Mouse (Mus musculus): Measurements from ENCODE around the gene Zmym5. TPM values are rescaled to one million over a fixed set of nuclear protein-coding genes. Genes with fewer than 3 reads are reported as not detected.
A peak's percentile ranks its signal among the peaks of the same experiment; 100 is the strongest.
"Not testable (repeated sequence)": the region's sequence is repeated elsewhere in the genome, so short reads cannot be mapped to it uniquely, and the experiment has no call there.

The Zmym5 gene
- 24.2 and 28.6 TPM in 2 replicates for total RNA-seq (2015)
- total RNA-seq (2017), result 17.2 and 19.2 TPM in 2 replicates

GRCm38 (mm10) chr14:56811701-56812339, at the start of gene Zmym5:
TSS of gene Zmym5 (minus strand) at chr14:56811716.
- ATAC-seq (ENCODE audit: poor library complexity, severe bottlenecking), result peak; percentile 92

- no peak for ATAC-seq (ENCODE audit: poor library complexity, severe bottlenecking)
Observed at GRCm38 (mm10) chr14:56849681-56850080, 38.2 kb upstream of the Zmym5 start.

DNA sequence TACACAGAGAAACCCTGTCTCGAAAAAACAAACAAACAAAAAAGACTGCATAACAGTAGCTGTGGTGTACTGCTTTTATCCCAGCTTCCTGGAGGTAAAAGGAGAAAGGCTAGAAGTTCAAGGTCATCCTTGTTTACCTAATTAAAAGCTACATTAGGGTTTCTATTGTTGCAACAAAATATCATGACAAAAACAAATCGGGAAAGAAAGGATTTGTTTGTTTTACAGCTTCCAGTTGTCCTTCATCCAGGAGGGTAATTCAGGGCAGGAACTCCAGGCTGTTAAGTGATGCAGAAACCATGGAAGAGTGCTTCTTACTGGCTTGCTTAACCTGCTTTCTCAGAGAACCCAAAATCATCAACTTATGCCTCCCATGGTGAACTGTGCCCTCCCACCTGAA, 36.8 kb upstream of the Zmym5 start:
- no peak for ATAC-seq (ENCODE audit: poor library complexity, severe bottlenecking)

- no peak for ATAC-seq (ENCODE audit: poor library complexity, severe bottlenecking)
Observed at GRCm38 (mm10) chr14:56844507-56844906, 33.0 kb upstream of the Zmym5 start.

DNA sequence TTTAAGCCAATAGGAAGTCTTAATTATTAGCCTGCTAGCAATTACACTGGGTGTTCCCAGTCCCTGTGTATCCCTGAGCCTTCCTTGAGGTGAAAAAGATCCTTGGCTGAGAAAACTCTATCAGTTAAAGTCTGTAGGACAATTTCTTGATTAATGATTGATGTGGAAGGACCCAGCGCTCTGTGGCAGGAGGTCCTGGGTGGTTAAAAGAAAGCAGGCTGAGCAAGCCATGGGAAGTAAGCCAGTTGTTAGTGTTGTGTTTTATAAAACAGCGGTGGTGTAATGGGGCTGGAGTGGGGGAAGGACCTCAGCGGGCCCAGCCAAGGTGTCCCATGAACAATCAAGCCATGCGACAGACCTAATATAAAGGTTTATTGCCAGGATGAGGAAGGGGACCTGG, 32.5 kb upstream of the Zmym5 start:
- ATAC-seq (ENCODE audit: poor library complexity, severe bottlenecking), result no peak

DNA sequence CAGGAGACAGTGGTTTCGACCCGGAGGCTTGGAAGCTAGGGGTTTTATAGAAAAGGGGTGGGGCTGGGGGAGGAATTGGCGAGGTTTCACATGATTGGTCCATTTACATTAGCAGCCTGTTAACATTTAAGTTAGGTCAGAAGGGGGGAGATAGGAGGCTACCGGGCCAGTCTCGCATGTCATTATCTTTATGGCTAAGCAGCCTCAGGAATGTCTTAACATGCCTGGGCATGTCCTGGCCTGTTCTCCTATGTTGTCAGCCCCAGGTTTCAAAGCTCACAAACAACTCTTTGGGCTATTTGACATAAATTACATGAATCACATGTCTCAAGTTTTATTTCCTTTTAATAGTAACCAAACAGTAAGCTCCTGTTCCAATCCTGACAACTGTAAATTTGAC, 23.1 kb upstream of the Zmym5 start:
- ATAC-seq (ENCODE audit: poor library complexity, severe bottlenecking), result not testable (repeated sequence)

DNA sequence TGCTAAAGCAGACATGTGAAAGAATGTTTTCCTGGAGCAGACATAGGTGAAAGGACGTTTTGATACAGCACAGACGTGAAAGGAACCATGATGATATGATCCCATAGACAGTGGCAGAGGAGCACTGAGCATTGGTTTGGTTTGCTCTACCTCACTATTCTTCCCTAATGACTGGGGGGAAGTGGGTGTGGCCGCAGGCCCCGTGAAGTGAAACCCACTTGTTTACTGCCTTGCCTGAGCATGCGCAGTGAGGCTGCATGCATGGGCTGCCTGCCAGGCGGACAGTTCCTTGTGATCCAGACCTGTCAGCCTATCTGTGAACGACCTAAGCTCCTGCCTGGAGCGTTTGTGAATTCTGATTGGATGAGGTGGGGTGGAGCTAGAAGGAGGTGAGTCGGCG, 21.7 kb upstream of the Zmym5 start:
- not testable (repeated sequence) for ATAC-seq (ENCODE audit: poor library complexity, severe bottlenecking)

GRCm38 (mm10) chr14:56832563-56833113, 21.1 kb upstream of the Zmym5 start:
- ATAC-seq (ENCODE audit: poor library complexity, severe bottlenecking), result no peak

GRCm38 (mm10) chr14:56832147-56832546, 20.6 kb upstream of the Zmym5 start:
- ATAC-seq (ENCODE audit: poor library complexity, severe bottlenecking), result no peak

DNA sequence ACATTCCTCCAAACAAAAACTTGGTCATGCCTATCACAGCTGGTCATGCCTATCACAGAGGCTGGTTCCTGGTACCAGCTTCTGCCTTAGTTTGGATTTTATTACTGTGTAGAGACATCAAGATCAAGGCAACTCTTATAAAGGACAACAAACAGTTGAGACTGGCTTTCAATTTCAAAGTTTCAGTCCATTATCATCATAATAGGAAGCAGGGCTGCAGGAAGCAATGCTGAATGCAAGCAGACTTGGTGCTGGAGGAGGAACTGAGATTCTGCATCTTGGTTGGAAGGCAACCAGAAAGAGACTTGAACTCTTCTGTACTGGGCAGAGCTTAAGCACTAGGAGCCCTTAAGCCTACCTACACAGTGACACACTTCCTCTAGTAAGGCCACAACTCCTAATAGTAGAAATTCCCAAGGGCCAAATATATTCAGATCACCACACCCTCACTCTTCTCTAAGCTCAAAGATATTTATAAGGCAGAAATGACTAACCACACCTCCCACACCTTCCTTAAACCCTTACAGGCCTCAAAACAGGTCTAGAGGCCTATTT, 19.1 kb upstream of the Zmym5 start:
- no peak for ATAC-seq (ENCODE audit: poor library complexity, severe bottlenecking)

DNA sequence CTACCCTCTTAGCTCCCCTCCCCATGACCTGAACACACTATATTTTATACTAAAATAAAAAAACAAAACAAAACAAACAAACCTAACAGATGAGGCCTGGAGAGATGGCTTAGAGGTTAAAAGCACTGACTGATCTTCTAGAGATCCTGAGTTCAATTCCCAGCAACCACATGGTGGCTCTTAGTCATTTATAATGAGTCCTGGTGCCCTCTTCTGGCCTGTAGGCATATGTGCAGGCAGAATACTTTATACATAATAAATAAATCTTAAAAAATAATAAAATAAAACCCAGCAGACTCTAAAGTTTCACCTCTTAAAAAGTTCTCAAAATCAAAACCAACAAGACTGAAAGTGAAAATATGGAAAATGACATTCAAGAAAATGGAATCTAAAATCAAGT, 13.0 kb upstream of the Zmym5 start:
- peak; percentile 51; the same call in 1 of the 2 replicates for ATAC-seq (ENCODE audit: poor library complexity, severe bottlenecking)

DNA sequence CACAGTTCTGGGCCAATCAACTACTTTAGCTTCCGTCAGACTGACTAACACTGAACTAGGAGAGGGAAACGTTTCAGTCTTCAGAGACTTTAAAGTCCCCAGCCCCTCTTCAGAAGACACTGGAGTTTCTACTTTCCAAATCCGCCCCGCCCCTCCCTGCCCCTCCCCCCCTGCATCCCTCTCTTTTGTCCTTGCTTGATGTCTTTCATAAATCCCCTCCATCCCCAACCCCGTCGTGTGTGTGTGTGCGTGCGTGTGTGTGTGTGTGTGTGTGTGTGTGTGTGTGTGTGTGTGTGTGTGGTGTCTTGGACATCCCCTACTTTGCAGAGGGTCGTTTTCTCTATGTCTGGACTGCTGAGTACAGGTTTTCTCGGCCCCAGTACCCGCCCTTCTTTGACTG, 6.1 kb upstream of the Zmym5 start:
- no peak for ATAC-seq (ENCODE audit: poor library complexity, severe bottlenecking)

DNA sequence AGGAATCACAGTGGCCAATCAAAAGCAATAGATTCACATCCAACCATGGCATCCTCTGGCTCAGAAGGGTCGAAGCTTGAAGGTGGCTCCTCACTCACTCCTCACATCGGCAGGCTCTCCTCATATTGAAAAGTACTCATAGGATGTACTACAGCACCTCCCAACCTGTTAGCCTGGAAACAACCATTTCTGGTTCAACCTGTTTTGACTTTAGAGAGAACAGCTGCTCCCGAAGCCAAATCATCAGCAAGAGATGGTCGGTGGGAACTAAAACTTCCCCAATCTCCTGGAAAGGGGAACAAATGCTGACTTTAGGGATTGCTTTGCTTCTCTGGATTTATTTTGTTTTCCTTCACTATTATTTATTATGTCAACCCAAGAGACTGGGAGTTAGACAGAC, 5.6 kb upstream of the Zmym5 start:
- no peak for ATAC-seq (ENCODE audit: poor library complexity, severe bottlenecking)

DNA sequence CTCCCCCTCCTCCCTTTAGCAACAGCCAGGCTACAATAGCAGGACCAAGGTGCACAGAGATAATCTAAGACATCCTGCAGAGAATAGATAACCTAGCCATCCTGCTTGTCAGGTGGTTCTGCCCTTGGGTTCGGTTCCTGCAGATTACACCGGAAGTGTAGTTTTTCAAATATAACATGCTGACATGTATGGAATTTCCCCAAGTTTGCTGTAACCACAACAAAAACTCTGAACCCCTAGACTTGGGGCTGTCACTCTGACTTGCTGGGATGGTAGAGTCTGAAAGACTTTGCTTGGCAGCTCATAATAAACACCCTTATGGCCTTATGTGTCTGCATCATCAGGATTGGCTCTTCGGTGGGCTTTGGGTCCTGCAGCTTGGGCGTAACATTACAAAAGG, 5.0 kb upstream of the Zmym5 start:
- ATAC-seq (ENCODE audit: poor library complexity, severe bottlenecking), result no peak

- ATAC-seq (ENCODE audit: poor library complexity, severe bottlenecking), result peak; percentile 35
Observed at GRCm38 (mm10) chr14:56812520-56813036, 1.1 kb upstream of the Zmym5 start.

GRCm38 (mm10) chr14:56810781-56811690, 480 bp downstream of the Zmym5 start:
- peak; percentile 68 for ATAC-seq (ENCODE audit: poor library complexity, severe bottlenecking)

GRCm38 (mm10) chr14:56793243-56793642, 18.3 kb downstream of the Zmym5 start:
- ATAC-seq (ENCODE audit: poor library complexity, severe bottlenecking), result no peak

DNA sequence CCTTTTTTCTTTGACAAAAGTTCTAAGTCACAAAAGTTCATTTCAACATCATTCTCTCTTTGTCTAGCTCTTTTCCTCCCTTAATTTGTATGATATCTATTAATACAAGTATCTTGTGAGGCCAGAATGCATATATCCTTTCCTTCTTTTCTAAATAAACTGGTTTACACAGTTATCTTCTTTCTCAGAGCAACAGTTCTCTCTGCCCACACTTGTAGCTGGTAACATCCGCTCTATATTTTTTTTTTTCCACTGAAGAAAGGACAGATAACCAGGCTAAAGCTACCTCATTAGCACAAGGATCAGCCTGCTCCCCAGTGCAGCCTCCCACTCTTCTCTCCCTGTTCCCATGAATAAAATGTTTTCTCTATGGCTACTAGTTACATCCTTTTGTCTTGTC, 26.9 kb downstream of the Zmym5 start:
- ATAC-seq (ENCODE audit: poor library complexity, severe bottlenecking), result no peak

DNA sequence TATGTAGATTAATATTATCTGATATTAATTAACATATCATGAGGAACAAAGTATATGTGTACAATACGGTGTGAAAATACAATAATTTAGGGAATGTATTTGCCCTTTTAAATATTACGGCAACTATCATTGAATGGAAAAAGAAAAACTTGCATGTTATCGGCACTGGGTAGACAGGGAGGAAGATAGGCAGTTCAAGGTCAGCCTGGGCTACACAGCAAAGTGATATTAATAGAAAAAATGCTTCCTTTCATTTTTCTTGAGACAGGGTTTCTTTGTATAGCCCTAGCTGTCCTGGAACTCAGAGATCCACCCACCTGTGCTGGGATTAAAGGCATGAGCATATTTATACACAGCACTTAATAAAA, 32.6 kb downstream of the Zmym5 start:
- no peak for ATAC-seq (ENCODE audit: poor library complexity, severe bottlenecking)

GRCm38 (mm10) chr14:56778200-56778932, 33.1 kb downstream of the Zmym5 start, which contains the start of gene Pspc1:
TSS of gene Pspc1 (minus strand) at chr14:56778316.
- ATAC-seq (ENCODE audit: poor library complexity, severe bottlenecking), result peak; percentile 90
